Mouse (Mus musculus) lung, postnatal 0 days (tissue): ENCODE data around the gene Ccdc181. TPM values are rescaled to one million over a fixed set of nuclear protein-coding genes. Genes with fewer than 3 reads are reported as not detected.
A peak's percentile ranks its signal among the peaks of the same experiment; 100 is the strongest.

Experiments
- ATAC-seq: fragments of 200-750 bp; cut with Nextera tagmentation; 2 replicates; pipeline ENCODE4 v1.8.0; 2017; ENCODE audit warnings: moderate library complexity
- DNase-seq: peaks from one replicate; pipeline ENCODE4 v3.0.0-alpha.2; 2016; ENCODE audit warnings: low spot score
- H3K27ac ChIP-seq: fragments of 300-500 bp; sonication (generic); 2 replicates; pipeline ENCODE4 v1.5.1; 2014; ENCODE audit warnings: antibody characterized with exemption, mild to moderate bottlenecking, low read length, mixed read lengths
- H3K27me3 ChIP-seq: fragments of 300-500 bp; sonication (generic); replicated peaks from 2 replicates; pipeline ENCODE4 v1.6.1; 2014; ENCODE audit warnings: low read length, mixed read lengths; ENCODE audit not compliant: insufficient read depth
- H3K36me3 ChIP-seq: fragments of 300-500 bp; sonication (generic); 2 replicates; pipeline ENCODE4 v1.6.1; 2014; ENCODE audit warnings: low read length, mixed read lengths; ENCODE audit not compliant: insufficient read depth
- H3K4me1 ChIP-seq: fragments of 300-500 bp; sonication (generic); 2 replicates; pipeline ENCODE4 v1.6.1; 2014; ENCODE audit warnings: antibody characterized with exemption, low read depth, low read length, mixed read lengths; ENCODE audit not compliant: insufficient read depth
- H3K4me2 ChIP-seq: fragments of 300-500 bp; sonication (generic); replicated peaks from 2 replicates; pipeline ENCODE4 v1.6.1; 2014; ENCODE audit warnings: low read depth, mild to moderate bottlenecking, low read length, moderate library complexity, mixed read lengths
- H3K4me3 ChIP-seq: fragments of 300-500 bp; sonication (generic); 2 replicates; pipeline ENCODE4 v1.5.1; 2014; ENCODE audit warnings: low read depth, low read length
- H3K9ac ChIP-seq: fragments of 300-500 bp; sonication (generic); replicated peaks from 2 replicates; pipeline ENCODE4 v1.6.1; 2014; ENCODE audit warnings: low read depth, mild to moderate bottlenecking
- H3K9me3 ChIP-seq: fragments of 300-500 bp; sonication (generic); 2 replicates; pipeline ENCODE4 v1.6.1; 2016; ENCODE audit warnings: low read length, mixed read lengths
- CTCF ChIP-seq: IDR thresholded peaks from 2 replicates; pipeline ENCODE4 v1.5.1; 2016; ENCODE audit warnings: antibody characterized with exemption, mild to moderate bottlenecking
- EP300 ChIP-seq: IDR thresholded peaks from 2 replicates; pipeline ENCODE4 v1.6.1; 2016; ENCODE audit warnings: antibody characterized with exemption, mild to moderate bottlenecking, control low read depth
- WGBS: fragments of 180-500 bp; shearing (Covaris S2); extraction: QIAGEN DNeasy Blood & Tissue Kit; methylation state at CpG from one replicate; pipeline ENCODE4 v1.1.7; 2014; 5-methylcytosine and 5-hydroxymethylcytosine counted together
- polyA plus RNA-seq: library from polyadenylated mRNA; unstranded; fragments of >200 nt; fragmentation: Nextera tagmentation; extraction: Ambion mirVana; gene quantifications from 2 replicates; pipeline ENCODE4 v1.2.1, GENCODE M21; 2015

The Ccdc181 gene
- polyA plus RNA-seq, 1 experiment from 2014 or later: 14.4 TPM

GRCm38 (mm10) chr1:164296473-164296872 lies 21.1 kb downstream of the Ccdc181 start:
- DNase-seq (no peak), ATAC-seq (no peak)
- 92% methylated on average over 4 of the region's 5 CpGs for whole genome bisulfite sequencing
- Histone ChIP-seq H3K4me1 (no peaks in the 10 kb centered on the region), H3K27me3 (no peaks in the 10 kb centered on the region), H3K9ac (no peak overlapping the region), H3K27ac (no peak overlapping the region), H3K4me3 (no peak overlapping the region), H3K4me2 (no peak overlapping the region), H3K9me3 (no peaks in the 10 kb centered on the region), H3K36me3 (peaks cover 19% of the 10 kb centered on the region; the same call in 1 of the 2 replicates)
- TF ChIP-seq CTCF: no peak

- TF ChIP-seq EP300 (no peak), CTCF (no peak)
- no peak overlapping the region for H3K9ac ChIP-seq
- no peaks in the 10 kb centered on the region for H3K27me3 ChIP-seq
- no peak overlapping the region for H3K4me2 ChIP-seq
- no peak overlapping the region for H3K4me3 ChIP-seq
- H3K27ac ChIP-seq: no peak overlapping the region
- no peaks in the 10 kb centered on the region for H3K4me1 ChIP-seq
- no peaks in the 10 kb centered on the region for H3K9me3 ChIP-seq
- no peak for DNase-seq
- ATAC-seq: no peak
- H3K36me3 ChIP-seq: peaks cover 17% of the 10 kb centered on the region; the same call in 1 of the 2 replicates
- 87% methylated on average over 4 of the region's 4 CpGs for WGBS
Observed at GRCm38 (mm10) chr1:164301949-164302348, 26.6 kb downstream of the Ccdc181 start.

GRCm38 (mm10) chr1:164303821-164304220 lies 28.4 kb downstream of the Ccdc181 start, which contains the start of gene Nme7:
Gene Nme7, plus strand, starts transcription at chr1:164304121.
- H3K27me3 ChIP-seq: no peaks in the 10 kb centered on the region
- no peak within 1 kb of the TSS for H3K9ac ChIP-seq
- DNase-seq (no peak), ATAC-seq (no peak)
- TF ChIP-seq CTCF (no peak), EP300 (no peak)
- peaks cover 7% of the 10 kb centered on the region; the same call in 1 of the 2 replicates for H3K36me3 ChIP-seq
- no peak within 1 kb of the TSS for H3K4me3 ChIP-seq
- WGBS: 77% methylated on average over 5 of the region's 5 CpGs
- H3K4me2 ChIP-seq: no peak within 1 kb of the TSS
- no peaks in the 10 kb centered on the region for H3K9me3 ChIP-seq
- peaks cover 6% of the 10 kb centered on the region; the same call in 1 of the 2 replicates for H3K4me1 ChIP-seq
- H3K27ac ChIP-seq: no peak within 1 kb of the TSS

GRCm38 (mm10) chr1:164307124-164307751 lies 31.9 kb downstream of the Ccdc181 start, which contains the start of gene Blzf1:
Gene Blzf1, minus strand, starts transcription at chr1:164307489.
- H3K4me3 ChIP-seq: peak within 1 kb of the TSS; percentile 68
- DNase-seq: peak; percentile 99
- H3K9me3 ChIP-seq: no peaks in the 10 kb centered on the region
- peak within 1 kb of the TSS; percentile 77 for H3K9ac ChIP-seq
- H3K27me3 ChIP-seq: no peaks in the 10 kb centered on the region
- TF ChIP-seq CTCF (no peak), EP300 (peak; percentile 36; the same call in 1 of the 2 replicates)
- ATAC-seq: peak; percentile 99
- peaks cover 6% of the 10 kb centered on the region; the same call in 1 of the 2 replicates for H3K4me1 ChIP-seq
- no peaks in the 10 kb centered on the region for H3K36me3 ChIP-seq
- peak within 1 kb of the TSS; percentile 75 for H3K27ac ChIP-seq
- under 1% methylated on average over 35 of the region's 35 CpGs for WGBS
- H3K4me2 ChIP-seq: peak within 1 kb of the TSS; percentile 85

- Histone ChIP-seq H3K4me2 (peak overlapping the region; percentile 85), H3K27me3 (no peaks in the 10 kb centered on the region), H3K27ac (peak overlapping the region; percentile 40; the same call in 1 of the 2 replicates), H3K4me1 (peaks cover 6% of the 10 kb centered on the region; the same call in 1 of the 2 replicates), H3K9me3 (no peaks in the 10 kb centered on the region), H3K36me3 (no peaks in the 10 kb centered on the region), H3K9ac (no peak overlapping the region; the same call in 1 of the 2 replicates), H3K4me3 (peak overlapping the region; percentile 68)
- ATAC-seq (no peak), DNase-seq (no peak)
- TF ChIP-seq CTCF: no peak
- no peak for TF ChIP-seq EP300
- WGBS: 8% methylated on average over 10 of the region's 10 CpGs
Observed at GRCm38 (mm10) chr1:164307922-164308321, 32.5 kb downstream of the Ccdc181 start.

GRCm38 (mm10) chr1:164314085-164314484 lies 38.7 kb downstream of the Ccdc181 start:
- ATAC-seq (no peak), DNase-seq (no peak)
- no peak overlapping the region for H3K9ac ChIP-seq
- H3K36me3 ChIP-seq: no peaks in the 10 kb centered on the region
- H3K27me3 ChIP-seq: no peaks in the 10 kb centered on the region
- H3K4me2 ChIP-seq: no peak overlapping the region
- no peak overlapping the region for H3K27ac ChIP-seq
- no peak overlapping the region for H3K4me3 ChIP-seq
- H3K4me1 ChIP-seq: no peaks in the 10 kb centered on the region
- H3K9me3 ChIP-seq: no peaks in the 10 kb centered on the region
- WGBS: 86% methylated on average over 5 of the region's 5 CpGs
- no peak for TF ChIP-seq CTCF
- TF ChIP-seq EP300: no peak
